Mouse (Mus musculus) limb, embryonic 14.5 days (tissue): ENCODE results near the gene Pla2g4c. TPM values are rescaled to one million over a fixed set of nuclear protein-coding genes. Genes with fewer than 3 reads are reported as not detected.

Experiments used
- ATAC-seq: fragments of 200-750 bp; cut with Nextera tagmentation; 2 replicates; pipeline ENCODE4 v1.8.0; 2017; ENCODE audit warnings: low read depth, moderate number of reproducible peaks, moderate TSS enrichment; ENCODE audit not compliant: low FRiP score
- DNase-seq: peaks from one replicate; pipeline ENCODE4 v3.0.0-alpha.2; 2015; ENCODE audit warnings: low spot score
- H3K27ac ChIP-seq: fragments of 300-500 bp; sonication (generic); replicated peaks from 2 replicates; pipeline ENCODE4 v1.5.1; 2014; ENCODE audit warnings: low read depth, mild to moderate bottlenecking, low read length, moderate library complexity, mixed read lengths
- H3K27me3 ChIP-seq: fragments of 300-500 bp; sonication (generic); 2 replicates; pipeline ENCODE4 v1.6.1; 2014; ENCODE audit warnings: low read length, mixed read lengths; ENCODE audit not compliant: control insufficient read depth, insufficient read depth
- H3K36me3 ChIP-seq: fragments of 300-500 bp; sonication (generic); 2 replicates; pipeline ENCODE4 v1.6.1; 2014; ENCODE audit warnings: mild to moderate bottlenecking, low read length, moderate library complexity, mixed read lengths; ENCODE audit not compliant: control insufficient read depth, insufficient read depth
- H3K4me1 ChIP-seq: fragments of 300-500 bp; sonication (generic); 2 replicates; pipeline ENCODE4 v1.6.1; 2014; ENCODE audit warnings: antibody characterized with exemption, low read length, mixed read lengths; ENCODE audit not compliant: control insufficient read depth, insufficient read depth
- H3K4me2 ChIP-seq: fragments of 300-500 bp; sonication (generic); replicated peaks from 2 replicates; pipeline ENCODE4 v1.6.1; 2014; ENCODE audit warnings: low read depth, mild to moderate bottlenecking, low read length, moderate library complexity; ENCODE audit not compliant: severe bottlenecking
- H3K4me3 ChIP-seq: fragments of 300-500 bp; sonication (generic); replicated peaks from 2 replicates; pipeline ENCODE4 v1.5.1; 2014; ENCODE audit warnings: low read length
- H3K9ac ChIP-seq: fragments of 300-500 bp; sonication (generic); 2 replicates; pipeline ENCODE4 v1.6.1; 2014; ENCODE audit warnings: mild to moderate bottlenecking, low read depth, low read length, moderate library complexity; ENCODE audit not compliant: severe bottlenecking
- H3K9me3 ChIP-seq: fragments of 300-500 bp; sonication (generic); 2 replicates; pipeline ENCODE4 v1.6.1; 2016; ENCODE audit warnings: low read length; ENCODE audit not compliant: control insufficient read depth
- POLR2A ChIP-seq: fragments of 200-500 bp; IDR thresholded peaks from 2 replicates; pipeline ENCODE4 v1.8.0; 2012; ENCODE audit warnings: inconsistent platforms, mild to moderate bottlenecking, moderate library complexity, borderline replicate concordance; ENCODE audit not compliant: insufficient read depth, insufficient read length; ENCODE audit errors: extremely low read depth
- WGBS: fragments of 180-500 bp; shearing (Covaris S2); extraction: QIAGEN DNeasy Blood & Tissue Kit; methylation state at CpG from one replicate; pipeline ENCODE4 v1.1.7; 2014; 5-methylcytosine and 5-hydroxymethylcytosine counted together
- polyA plus RNA-seq, 2 experiments: library from polyadenylated mRNA; depleted of rRNA in 1 of 2; stranded (reverse) in 1 of 2; unstranded in 1 of 2; fragments of >200 nt; fragmentation: Nextera tagmentation in 1 of 2; extraction: Ambion mirVana in 1 of 2; gene quantifications; 2 replicates each; pipeline versions ENCODE4 v1.2.1 to v1.2.3; 2012 to 2014

Pla2g4c gene
- polyA plus RNA-seq, 2 experiments: 1.0 to 1.9 TPM

GRCm38 (mm10) chr7:13297636-13298035, 26.8 kb upstream of the Pla2g4c start:
- 93% methylated on average over 1 of the region's 1 CpGs for WGBS
- ATAC-seq: no peak
- Histone ChIP-seq H3K4me3 (no peak overlapping the region), H3K9ac (no peak overlapping the region), H3K4me1 (no peaks in the 10 kb centered on the region), H3K27me3 (no peaks in the 10 kb centered on the region), H3K36me3 (peaks cover 89% of the 10 kb centered on the region), H3K9me3 (no peaks in the 10 kb centered on the region), H3K27ac (no peak overlapping the region), H3K4me2 (no peak overlapping the region)
- DNase-seq: no peak
- no peak for TF ChIP-seq POLR2A

- H3K9me3 ChIP-seq: no peaks in the 10 kb centered on the region
- 93% methylated on average over 5 of the region's 5 CpGs for WGBS
- no peaks in the 10 kb centered on the region for H3K4me1 ChIP-seq
- H3K27me3 ChIP-seq: no peaks in the 10 kb centered on the region
- no peak overlapping the region for H3K9ac ChIP-seq
- no peak overlapping the region for H3K27ac ChIP-seq
- H3K36me3 ChIP-seq: peaks cover 89% of the 10 kb centered on the region
- no peak for ATAC-seq
- H3K4me3 ChIP-seq: no peak overlapping the region
- DNase-seq: no peak
- no peak for TF ChIP-seq POLR2A
- no peak overlapping the region for H3K4me2 ChIP-seq
These were observed 25.6 kb upstream of the Pla2g4c start for GRCm38 (mm10) chr7:13298821-13299220.

- DNase-seq (no peak), ATAC-seq (no peak)
These were observed 22.8 kb upstream of the Pla2g4c start for GRCm38 (mm10) chr7:13301643-13302042.

GRCm38 (mm10) chr7:13302780-13303179, 21.7 kb upstream of the Pla2g4c start:
- peaks cover 91% of the 10 kb centered on the region for H3K36me3 ChIP-seq
- H3K9ac ChIP-seq: no peak overlapping the region
- H3K4me1 ChIP-seq: no peaks in the 10 kb centered on the region
- no peaks in the 10 kb centered on the region for H3K27me3 ChIP-seq
- DNase-seq (no peak), ATAC-seq (no peak)
- H3K27ac ChIP-seq: no peak overlapping the region
- no peak overlapping the region for H3K4me2 ChIP-seq
- 86% methylated on average over 2 of the region's 2 CpGs for WGBS
- no peak overlapping the region for H3K4me3 ChIP-seq
- H3K9me3 ChIP-seq: no peaks in the 10 kb centered on the region
- TF ChIP-seq POLR2A: no peak

More at GRCm38 (mm10) chr7:13301643-13302042, 22.8 kb upstream of the Pla2g4c start:
- Histone ChIP-seq H3K4me3 (no peak overlapping the region), H3K9ac (no peak overlapping the region), H3K4me1 (no peaks in the 10 kb centered on the region), H3K27ac (no peak overlapping the region), H3K36me3 (peaks cover 88% of the 10 kb centered on the region), H3K4me2 (no peak overlapping the region), H3K9me3 (no peaks in the 10 kb centered on the region), H3K27me3 (no peaks in the 10 kb centered on the region)
- TF ChIP-seq POLR2A: no peak
- WGBS: 94% methylated on average over 1 of the region's 1 CpGs

GRCm38 (mm10) chr7:13303372-13303771, 21.1 kb upstream of the Pla2g4c start:
- no peak for TF ChIP-seq POLR2A
- Histone ChIP-seq H3K4me1 (no peaks in the 10 kb centered on the region), H3K4me3 (no peak overlapping the region), H3K4me2 (no peak overlapping the region), H3K36me3 (peaks cover 94% of the 10 kb centered on the region), H3K27me3 (no peaks in the 10 kb centered on the region), H3K9ac (no peak overlapping the region), H3K27ac (no peak overlapping the region), H3K9me3 (no peaks in the 10 kb centered on the region)
- DNase-seq (no peak), ATAC-seq (no peak)

GRCm38 (mm10) chr7:13309407-13309806, 15.0 kb upstream of the Pla2g4c start:
- Histone ChIP-seq H3K27ac (no peak overlapping the region), H3K4me3 (no peak overlapping the region), H3K9me3 (no peaks in the 10 kb centered on the region), H3K36me3 (peaks cover 70% of the 10 kb centered on the region), H3K27me3 (no peaks in the 10 kb centered on the region), H3K4me2 (no peak overlapping the region), H3K4me1 (no peaks in the 10 kb centered on the region), H3K9ac (no peak overlapping the region)
- no peak for TF ChIP-seq POLR2A
- WGBS: 89% methylated on average over 2 of the region's 2 CpGs
- ATAC-seq: no peak
- DNase-seq: no peak
